Mouse (Mus musculus) left cerebral cortex, postnatal 25 days (tissue): Measurements from ENCODE around the gene Gm12789. TPM values are rescaled to one million over a fixed set of nuclear protein-coding genes. Genes with fewer than 3 reads are reported as not detected.
A peak's percentile ranks its signal among the peaks of the same experiment; 100 is the strongest.
"Not testable (repeated sequence)": the region's sequence is repeated elsewhere in the genome, so short reads cannot be mapped to it uniquely, and the experiment has no call there.

Source experiments
- DNase-seq, 2 experiments: peaks; one replicate each; pipeline ENCODE4 v3.0.0; 2022; ENCODE audit warnings: low spot score in 2 of 2, mixed read lengths in 1 of 2
- intact Hi-C: fragments of 180-260 bp; cut with DNase I; formaldehyde crosslinking; loops from one replicate; pipeline ENCODE4 v1.15.1; 2025
- total RNA-seq, 2 experiments: library from RNA; stranded (reverse); gene quantifications; 2 replicates each; pipeline ENCODE4 v1.2.3; 2021

Gene Gm12789
- not detected for total RNA-seq

DNA sequence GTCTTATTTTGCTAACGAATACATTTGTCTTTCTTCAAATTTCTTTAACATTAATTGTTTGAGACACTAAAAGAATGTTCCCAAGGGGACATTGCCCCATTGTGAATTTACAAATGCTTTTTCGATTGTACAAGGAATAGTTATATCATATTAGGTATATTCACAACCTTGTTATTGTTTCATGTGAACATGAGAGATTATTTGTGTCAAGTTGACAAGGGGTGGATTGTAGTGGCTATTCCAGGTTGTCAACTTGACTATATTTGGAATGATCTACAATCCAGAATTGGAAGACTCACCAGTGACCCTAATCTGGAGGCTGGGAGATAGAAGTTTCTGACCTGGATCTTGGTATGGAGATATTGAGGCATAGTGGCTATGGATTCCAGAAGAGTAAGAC, at the start of gene Gm12789:
TSS of gene Gm12789 (plus strand) at position 301 of the 400 bp plus-strand sequence.
- intact Hi-C loops: not testable (repeated sequence)

DNA sequence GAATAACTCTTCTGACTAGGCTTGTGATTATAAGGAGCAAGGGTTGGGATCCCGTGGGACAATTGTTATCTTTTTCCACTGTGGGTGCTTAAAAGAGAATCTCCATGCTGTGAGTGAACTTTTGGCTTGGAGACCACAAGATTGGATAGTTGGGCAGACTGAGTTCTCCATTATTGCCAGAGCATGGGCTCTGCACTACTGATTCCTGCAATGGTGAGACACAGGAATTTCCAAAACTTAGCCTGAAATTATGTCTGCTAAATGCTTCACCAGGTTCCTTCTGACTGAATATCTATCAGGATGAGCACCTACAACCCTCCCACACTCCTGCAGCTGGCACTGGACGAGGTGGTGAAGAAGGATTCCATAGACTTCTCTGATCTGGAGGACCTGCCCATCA, 46.3 kb upstream of the Gm12789 start, which contains the start of gene Gm12794:
TSS of gene Gm12794 (plus strand) at position 301 of the 400 bp plus-strand sequence.
- intact Hi-C loops: not testable (repeated sequence)

More for the DNA sequence above, at the start of gene Gm12789:
- DNase-seq: not testable (repeated sequence)

DNA sequence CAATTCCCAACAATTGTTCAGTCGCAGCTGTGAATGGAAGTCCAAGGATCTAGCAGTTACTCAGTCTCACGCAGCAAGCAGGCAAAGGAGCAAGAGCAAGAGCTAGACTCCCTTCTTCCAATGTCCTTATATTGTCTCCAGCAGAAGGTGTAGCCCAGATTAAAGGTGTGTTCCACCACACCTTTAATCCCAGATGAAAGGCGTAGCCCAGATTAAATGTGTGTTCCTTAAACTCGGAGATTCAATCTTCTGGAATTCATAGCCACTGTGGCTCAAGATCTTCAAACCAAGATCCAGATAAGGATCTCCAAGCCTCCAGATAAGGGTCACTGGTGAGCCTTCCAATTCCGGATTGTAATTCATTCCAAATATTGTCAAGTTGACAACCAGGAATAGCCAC, 5.5 kb upstream of the Gm12789 start, which contains the start of gene Gm12790:
TSS of gene Gm12790 (minus strand) at position 101 of the 400 bp plus-strand sequence.
- DNase-seq, intact Hi-C loops: not testable (repeated sequence)

More for the DNA sequence above, 46.3 kb upstream of the Gm12789 start, which contains the start of gene Gm12794:
- DNase-seq: not testable (repeated sequence)

DNA sequence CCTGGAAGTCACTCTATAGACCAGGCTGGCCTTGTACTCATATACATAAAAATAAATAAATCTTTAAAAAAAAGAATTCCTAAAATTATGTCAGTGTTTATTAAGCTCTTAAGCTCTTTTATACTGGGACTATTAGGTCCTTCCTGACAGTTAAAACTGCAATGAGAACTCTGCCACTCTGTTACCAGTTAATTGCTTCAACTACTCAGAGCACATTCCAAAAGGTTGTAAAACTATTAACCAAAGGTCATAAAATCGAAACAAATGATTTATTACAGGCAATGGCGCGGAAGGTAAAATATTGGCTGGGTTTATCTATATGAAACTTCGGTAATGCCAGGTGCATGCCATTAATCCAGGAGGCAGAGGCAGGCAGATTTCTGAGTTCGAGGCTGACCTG, 748 bp upstream of the Gm12789 start:
- intact Hi-C loops: no loop called here
- DNase-seq: no peak

DNA sequence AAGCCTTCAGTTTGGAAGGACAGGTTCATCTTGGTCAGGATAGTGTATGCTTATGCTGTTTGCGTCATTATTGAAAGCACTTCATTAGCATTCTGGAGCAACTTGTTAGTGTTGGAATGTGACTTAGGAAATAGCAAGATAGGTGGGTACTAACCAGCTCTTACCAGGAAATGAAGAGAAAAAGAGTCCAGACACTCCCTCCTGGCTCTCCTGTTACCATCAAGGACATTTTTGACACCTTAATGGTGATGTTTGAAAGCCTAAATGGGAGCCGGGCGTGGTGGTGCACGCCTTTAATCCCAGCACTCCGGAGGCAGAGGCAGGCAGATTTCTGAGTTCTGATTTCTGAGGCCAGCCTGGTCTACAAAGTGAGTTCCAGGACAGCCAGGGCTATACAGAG, 11.0 kb downstream of the Gm12789 start:
- DNase-seq: no peak
- intact Hi-C loops: loop anchor here (5.0 to 10.0 kb wide), 2 partner anchors 530 to 653 kb away; no protein-coding TSS in a partner anchor

DNA sequence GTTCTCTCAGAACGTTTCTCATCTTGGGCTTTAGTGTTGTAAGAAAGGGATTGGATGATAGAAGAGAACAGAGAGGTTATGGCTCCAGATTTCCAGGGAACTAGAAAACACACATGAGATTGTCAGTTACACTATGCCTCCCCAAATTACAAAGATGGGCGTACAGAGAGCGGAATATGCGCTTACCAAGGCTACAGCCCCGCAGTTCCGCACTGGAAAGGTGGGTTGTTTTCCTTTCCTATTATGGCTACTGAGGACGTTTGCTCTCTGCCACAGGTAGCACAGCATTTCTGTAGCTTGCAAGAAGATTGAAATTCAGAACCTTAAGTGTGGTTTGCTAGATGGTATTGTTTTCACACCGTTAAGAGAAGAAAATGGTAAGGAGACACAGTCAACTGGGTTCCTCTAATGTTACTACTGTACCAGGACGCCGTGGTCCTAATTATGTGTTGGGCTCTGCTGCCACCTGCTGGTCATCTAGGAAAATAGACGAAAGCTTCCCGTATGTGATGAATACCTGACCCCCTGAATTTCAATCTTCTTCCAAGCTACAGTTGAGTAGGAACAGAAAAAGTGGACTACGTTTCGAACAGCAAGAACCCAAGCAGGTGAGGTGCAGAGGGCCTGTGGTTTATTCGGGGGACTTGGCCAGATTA, 12.0 kb downstream of the Gm12789 start:
- intact Hi-C loops: loop anchor here (1.0 to 10.0 kb wide), 4 partner anchors 138 to 654 kb away; no protein-coding TSS in a partner anchor
- peak; percentile 76 to 79 for DNase-seq

DNA sequence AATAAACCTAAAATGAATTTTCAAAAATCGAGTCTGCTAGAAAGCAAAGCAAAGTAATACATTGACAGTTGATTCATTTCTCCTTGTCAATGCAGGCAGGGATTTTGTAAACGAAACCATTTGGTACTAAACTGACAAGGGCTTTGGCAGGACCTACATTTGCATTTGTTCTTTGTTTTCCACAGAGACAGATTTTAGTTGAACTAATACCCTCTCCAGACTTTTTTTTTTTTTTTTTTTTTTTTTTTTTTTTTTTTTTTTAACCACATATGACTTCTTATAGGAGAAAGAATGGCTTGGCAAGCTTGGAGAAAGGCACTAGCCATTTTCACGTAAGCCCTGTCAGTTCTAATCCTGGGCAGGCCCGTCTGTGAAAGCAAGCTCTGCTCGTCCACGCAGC, 40.2 kb downstream of the Gm12789 start:
- DNase-seq: no peak
- intact Hi-C loops: no loop called here

Other genes with a start within 250 kb of the Gm12789 start
- gene B020004J07Rik, start 142.6 kb upstream of the Gm12789 start, total RNA-seq: not detected
- gene C130073F10Rik, start 92.8 kb upstream of the Gm12789 start, total RNA-seq: not detected
- gene Gm12800, start 77.5 kb upstream of the Gm12789 start, total RNA-seq: not detected
- gene Gm12794, start 46.2 kb upstream of the Gm12789 start, total RNA-seq: not detected
- gene Gm12790, start 5.6 kb upstream of the Gm12789 start, total RNA-seq: not detected
- 100 to 1,000 TPM; 116 to 134 TPM for gene Pde4b, start 100.9 kb downstream of the Gm12789 start, total RNA-seq